Mouse (Mus musculus) limb, embryonic 15.5 days (tissue): ENCODE measurements around the gene Diaph2. TPM values are rescaled to one million over a fixed set of nuclear protein-coding genes. Genes with fewer than 3 reads are reported as not detected.
"Not testable (repeated sequence)": the region's sequence is repeated elsewhere in the genome, so short reads cannot be mapped to it uniquely, and the experiment has no call there.

Experiments used
- ATAC-seq: fragments of 200-750 bp; cut with Nextera tagmentation; 2 replicates; pipeline ENCODE4 v1.8.0; 2017; ENCODE audit warnings: low read depth, moderate TSS enrichment; ENCODE audit not compliant: insufficient number of reproducible peaks, low FRiP score, low TSS enrichment
- H3K27ac ChIP-seq: fragments of 300-500 bp; sonication (generic); 2 replicates; pipeline ENCODE4 v1.5.1; 2015; ENCODE audit warnings: moderate library complexity, mild to moderate bottlenecking, inconsistent platforms
- H3K27me3 ChIP-seq: fragments of 300-500 bp; sonication (generic); 2 replicates; pipeline ENCODE4 v1.6.1; 2015; ENCODE audit warnings: inconsistent platforms
- H3K36me3 ChIP-seq: fragments of 300-500 bp; sonication (generic); 2 replicates; pipeline ENCODE4 v1.6.1; 2015; ENCODE audit warnings: inconsistent platforms
- H3K4me1 ChIP-seq: fragments of 300-500 bp; sonication (generic); 2 replicates; pipeline ENCODE4 v1.6.1; 2015; ENCODE audit warnings: inconsistent platforms
- H3K4me2 ChIP-seq: fragments of 300-500 bp; sonication (generic); 2 replicates; pipeline ENCODE4 v1.6.1; 2015; ENCODE audit warnings: mild to moderate bottlenecking, inconsistent platforms
- H3K4me3 ChIP-seq: fragments of 300-500 bp; sonication (generic); 2 replicates; pipeline ENCODE4 v1.5.1; 2015; ENCODE audit warnings: mild to moderate bottlenecking, inconsistent platforms
- H3K9ac ChIP-seq: fragments of 300-500 bp; sonication (generic); 2 replicates; pipeline ENCODE4 v1.6.1; 2015; ENCODE audit warnings: inconsistent platforms
- H3K9me3 ChIP-seq: fragments of 300-500 bp; sonication (generic); 2 replicates; pipeline ENCODE4 v1.6.1; 2016; ENCODE audit warnings: inconsistent platforms
- WGBS: fragments of 180-500 bp; shearing (Covaris S2); methylation state at CpG from one replicate; pipeline ENCODE4 v1.1.7; 2015; 5-methylcytosine and 5-hydroxymethylcytosine counted together
- polyA plus RNA-seq: library from polyadenylated mRNA; unstranded; fragments of >200 nt; fragmentation: Nextera tagmentation; extraction: Ambion mirVana; gene quantifications from 2 replicates; pipeline ENCODE4 v1.2.1, GENCODE M21; 2015

The Diaph2 gene
- polyA plus RNA-seq, 1 experiment from 2014 or later = 5.6 TPM

DNA sequence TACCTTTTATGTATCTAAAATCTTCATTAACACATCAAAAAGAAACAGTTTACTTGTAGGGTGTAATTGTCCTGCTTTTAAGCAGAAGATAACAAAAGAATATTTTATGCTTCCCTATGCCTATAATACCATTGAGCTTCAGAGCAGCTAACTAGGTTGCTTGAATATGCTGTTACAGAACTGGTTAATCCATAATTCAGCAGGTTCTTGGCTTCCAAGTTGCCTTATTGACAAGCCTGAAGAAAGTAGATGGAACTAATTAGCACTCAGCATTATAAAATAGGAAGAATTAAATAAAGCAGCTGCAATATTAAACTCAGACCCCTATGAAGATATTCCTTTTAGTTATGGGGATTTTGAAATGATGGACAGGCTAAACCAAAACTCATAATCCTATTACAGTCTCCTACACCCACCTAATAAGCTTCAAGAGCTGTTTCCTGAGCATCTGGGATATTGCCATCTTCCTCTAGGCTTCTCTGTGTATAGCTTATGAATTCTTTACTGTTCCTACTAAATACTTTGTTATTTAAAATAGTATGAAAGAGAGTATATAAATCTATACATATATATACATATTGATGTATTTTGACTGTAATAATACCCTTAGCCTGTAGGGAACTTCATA is 601.4 kb downstream of the Diaph2 start:
- no peaks in the 10 kb centered on the region for H3K27me3 ChIP-seq
- H3K4me1 ChIP-seq = no peaks in the 10 kb centered on the region

GRCm38 (mm10) chrX:130351480-130351879 is 601.9 kb downstream of the Diaph2 start:
- no peaks in the 10 kb centered on the region for H3K9me3 ChIP-seq
- WGBS = 61% methylated on average over 7 of the region's 7 CpGs
- no peaks in the 10 kb centered on the region for H3K4me1 ChIP-seq
- H3K36me3 ChIP-seq = no peaks in the 10 kb centered on the region
- H3K27me3 ChIP-seq = no peaks in the 10 kb centered on the region
- H3K4me2 ChIP-seq = no peak overlapping the region
- ATAC-seq = no peak
- no peak overlapping the region for H3K9ac ChIP-seq
- H3K27ac ChIP-seq = no peak overlapping the region
- no peak overlapping the region for H3K4me3 ChIP-seq

More for the DNA sequence above, 601.4 kb downstream of the Diaph2 start:
- H3K36me3 ChIP-seq = no peaks in the 10 kb centered on the region
- no peaks in the 10 kb centered on the region for H3K9me3 ChIP-seq
- H3K4me2 ChIP-seq = no peak overlapping the region
- H3K4me3 ChIP-seq = no peak overlapping the region
- ATAC-seq = no peak
- no peak overlapping the region for H3K27ac ChIP-seq
- H3K9ac ChIP-seq = no peak overlapping the region

DNA sequence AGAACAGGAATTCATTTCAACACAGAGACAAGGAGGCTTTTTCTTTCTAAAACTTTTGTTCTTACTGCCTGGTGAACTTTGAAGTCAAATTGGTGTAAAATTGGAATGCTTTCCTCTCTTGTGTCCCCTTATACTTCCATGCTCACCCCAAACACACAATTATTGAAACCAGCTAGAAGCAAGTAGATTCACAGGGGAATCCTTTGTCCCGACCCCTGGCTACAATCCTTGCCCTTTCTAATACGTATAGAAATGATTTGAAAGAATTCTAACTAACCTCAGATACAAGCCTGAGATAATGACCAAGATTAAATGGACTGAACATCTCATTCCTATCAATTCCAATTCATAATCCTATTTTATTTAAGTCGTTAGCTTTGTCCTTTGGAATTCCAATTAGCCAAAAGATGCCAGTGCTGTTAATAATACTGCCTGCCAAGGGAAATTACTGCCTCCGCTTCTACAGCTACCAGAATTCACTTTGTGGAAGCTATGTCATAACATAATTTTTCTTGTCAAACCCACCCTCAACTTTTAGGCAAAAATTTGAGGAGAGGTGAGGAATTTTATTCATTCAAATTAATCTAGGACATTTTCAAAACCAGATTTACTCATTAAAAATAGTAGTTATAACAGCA is 644.1 kb downstream of the Diaph2 start:
- no peak overlapping the region for H3K4me3 ChIP-seq
- no peak overlapping the region for H3K27ac ChIP-seq
- H3K27me3 ChIP-seq = no peaks in the 10 kb centered on the region
- H3K36me3 ChIP-seq = no peaks in the 10 kb centered on the region
- no peak overlapping the region for H3K9ac ChIP-seq
- no peak overlapping the region for H3K4me2 ChIP-seq
- no peak for ATAC-seq
- no peaks in the 10 kb centered on the region for H3K4me1 ChIP-seq
- WGBS = 63% methylated on average over 4 of the region's 4 CpGs
- no peaks in the 10 kb centered on the region for H3K9me3 ChIP-seq

GRCm38 (mm10) chrX:130403214-130403613 is 653.7 kb downstream of the Diaph2 start:
- Histone ChIP-seq H3K27ac (no peak overlapping the region), H3K4me1 (no peaks in the 10 kb centered on the region), H3K27me3 (no peaks in the 10 kb centered on the region), H3K9ac (no peak overlapping the region), H3K4me2 (no peak overlapping the region), H3K36me3 (no peaks in the 10 kb centered on the region), H3K4me3 (no peak overlapping the region), H3K9me3 (no peaks in the 10 kb centered on the region)
- 37% methylated on average over 3 of the region's 3 CpGs for WGBS
- no peak for ATAC-seq

DNA sequence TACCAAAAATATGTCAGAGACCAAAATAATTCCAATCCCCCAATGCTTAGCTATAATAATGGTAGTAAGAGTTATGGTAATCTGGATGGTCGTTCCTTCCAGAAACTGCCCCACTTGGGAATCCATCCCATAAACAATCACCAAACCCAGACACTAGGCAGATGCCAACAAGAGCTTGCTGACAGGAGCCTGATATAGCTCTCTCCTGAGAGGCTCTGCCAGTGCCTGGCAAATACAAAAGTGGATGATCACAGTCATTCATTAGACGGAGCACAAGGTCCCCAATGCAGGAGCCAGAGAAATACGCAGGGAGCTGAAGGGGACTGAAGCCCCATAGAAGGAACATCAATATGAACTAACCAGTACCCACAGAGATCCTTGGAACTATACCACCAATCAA is 657.9 kb downstream of the Diaph2 start:
- not testable (repeated sequence) for H3K4me1 ChIP-seq, H3K36me3 ChIP-seq, H3K27me3 ChIP-seq, H3K9ac ChIP-seq, H3K9me3 ChIP-seq, H3K4me2 ChIP-seq, H3K4me3 ChIP-seq, ATAC-seq, H3K27ac ChIP-seq
- WGBS = 88% methylated on average over 3 of the region's 3 CpGs

DNA sequence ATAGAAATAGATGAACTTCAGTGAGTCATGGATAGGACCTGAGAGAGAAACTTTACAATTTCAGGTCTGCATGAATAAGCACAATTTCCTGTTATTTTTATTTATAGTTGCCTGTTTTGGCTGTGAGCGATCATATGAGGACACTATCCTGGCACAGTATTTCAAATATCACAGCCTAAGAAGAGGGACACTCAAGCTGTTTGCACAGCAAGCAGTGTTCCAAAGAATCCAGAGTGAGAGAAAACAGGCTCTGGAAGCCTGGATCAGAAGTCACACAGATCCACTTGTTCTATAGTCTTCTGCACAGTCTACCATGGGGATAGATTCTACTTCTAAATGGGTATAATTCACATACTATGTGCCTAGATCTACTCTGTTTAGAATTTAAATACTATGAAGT is 659.4 kb downstream of the Diaph2 start:
- Histone ChIP-seq H3K9ac (no peak overlapping the region), H3K4me1 (no peaks in the 10 kb centered on the region), H3K27me3 (no peaks in the 10 kb centered on the region), H3K36me3 (no peaks in the 10 kb centered on the region), H3K9me3 (no peaks in the 10 kb centered on the region), H3K4me3 (no peak overlapping the region), H3K4me2 (no peak overlapping the region), H3K27ac (no peak overlapping the region)
- 82% methylated on average over 1 of the region's 1 CpGs for WGBS
- ATAC-seq = no peak

DNA sequence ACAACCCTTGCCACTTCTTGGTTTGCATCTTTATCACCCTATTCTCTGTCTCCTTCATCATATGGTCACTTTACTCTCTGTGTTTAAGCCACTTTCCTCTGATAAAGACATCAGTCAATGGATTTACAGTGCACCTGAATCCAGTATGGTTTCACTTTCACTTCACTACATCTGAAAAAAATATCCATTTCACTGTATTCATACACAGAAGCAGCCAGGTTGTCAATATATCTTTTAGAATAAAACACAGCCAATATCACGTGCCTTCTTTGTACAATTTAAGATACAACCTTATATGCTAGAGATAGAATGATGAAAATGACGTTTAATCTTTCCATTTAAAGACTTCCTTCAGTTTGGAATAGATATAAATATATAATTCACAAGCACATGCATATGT is 673.6 kb downstream of the Diaph2 start:
- H3K4me3 ChIP-seq = no peak overlapping the region
- no peak for ATAC-seq
- 78% methylated on average over 2 of the region's 2 CpGs for WGBS
- H3K27me3 ChIP-seq = no peaks in the 10 kb centered on the region
- H3K27ac ChIP-seq = no peak overlapping the region
- no peaks in the 10 kb centered on the region for H3K36me3 ChIP-seq
- H3K9ac ChIP-seq = no peak overlapping the region
- no peak overlapping the region for H3K4me2 ChIP-seq
- no peaks in the 10 kb centered on the region for H3K4me1 ChIP-seq
- no peaks in the 10 kb centered on the region for H3K9me3 ChIP-seq

- Histone ChIP-seq H3K4me1 (no peaks in the 10 kb centered on the region), H3K4me3 (no peak overlapping the region), H3K36me3 (no peaks in the 10 kb centered on the region), H3K27me3 (no peaks in the 10 kb centered on the region), H3K9me3 (no peaks in the 10 kb centered on the region), H3K27ac (no peak overlapping the region), H3K4me2 (no peak overlapping the region), H3K9ac (no peak overlapping the region)
- WGBS = 67% methylated on average over 4 of the region's 4 CpGs
- no peak for ATAC-seq
These were observed 702.4 kb downstream of the Diaph2 start for GRCm38 (mm10) chrX:130451822-130452487.

DNA sequence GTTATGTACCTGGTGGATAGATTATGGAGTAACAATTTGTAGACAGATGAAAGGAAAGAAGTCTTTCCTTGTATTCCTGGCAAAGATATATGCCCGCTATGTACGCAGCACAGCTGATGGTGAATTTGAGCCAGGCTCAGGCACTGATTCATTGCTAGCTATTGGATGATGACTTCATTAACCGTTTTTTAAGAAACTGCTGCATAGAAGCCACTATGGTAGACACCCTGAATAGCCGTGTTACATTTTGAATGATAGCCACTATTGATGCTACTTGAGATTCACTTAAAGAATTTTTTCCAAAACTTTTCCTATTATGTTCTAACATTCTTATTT is 702.9 kb downstream of the Diaph2 start:
- Histone ChIP-seq H3K4me2 (no peak overlapping the region), H3K36me3 (no peaks in the 10 kb centered on the region), H3K27ac (no peak overlapping the region), H3K9ac (no peak overlapping the region), H3K27me3 (no peaks in the 10 kb centered on the region), H3K9me3 (no peaks in the 10 kb centered on the region), H3K4me3 (no peak overlapping the region), H3K4me1 (no peaks in the 10 kb centered on the region)
- 87% methylated on average over 4 of the region's 4 CpGs for WGBS
- ATAC-seq = no peak

DNA sequence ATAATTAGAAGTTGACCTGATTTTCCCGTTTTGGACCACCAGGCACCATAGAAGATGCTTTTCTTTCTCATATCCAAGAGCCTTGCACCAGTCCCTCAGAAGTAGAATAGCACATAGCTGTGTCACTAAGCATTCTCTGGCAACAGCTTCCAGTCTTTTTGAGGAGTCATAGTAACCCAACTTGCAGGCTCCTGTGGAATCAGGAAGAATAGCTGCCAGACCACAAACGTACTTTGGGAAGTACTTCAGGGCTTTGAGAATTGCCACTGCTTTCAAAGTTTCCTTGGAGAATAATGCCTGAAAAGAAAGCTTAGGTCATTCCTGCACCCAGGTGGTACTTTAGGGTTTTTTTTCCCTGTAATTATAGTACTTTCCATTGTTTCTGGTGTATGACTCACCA is 723.6 kb downstream of the Diaph2 start:
- Histone ChIP-seq H3K36me3 (no peaks in the 10 kb centered on the region), H3K4me3 (no peak overlapping the region), H3K4me1 (no peaks in the 10 kb centered on the region), H3K27me3 (no peaks in the 10 kb centered on the region), H3K27ac (no peak overlapping the region), H3K4me2 (no peak overlapping the region), H3K9me3 (no peaks in the 10 kb centered on the region), H3K9ac (no peak overlapping the region)
- ATAC-seq = no peak
- WGBS = 28% methylated on average over 2 of the region's 2 CpGs

DNA sequence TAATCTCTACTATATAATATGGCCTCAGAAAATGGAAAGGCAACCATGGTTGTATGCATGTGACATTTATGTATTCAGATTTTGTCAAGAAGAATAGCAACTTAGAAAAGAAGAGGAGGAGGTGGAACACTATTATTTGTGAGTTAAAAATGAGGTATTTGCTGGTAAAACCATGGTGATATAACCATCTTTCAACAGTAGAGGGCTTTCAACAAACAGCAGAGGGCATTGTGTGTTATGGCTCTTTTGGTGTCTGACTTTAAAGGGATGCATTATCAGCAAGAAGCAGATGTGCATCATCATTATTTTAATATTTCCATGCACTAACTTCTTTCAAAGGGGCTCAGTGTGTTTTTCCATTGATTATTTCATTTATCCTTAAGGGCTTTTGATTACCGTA is 731.3 kb downstream of the Diaph2 start:
- Histone ChIP-seq H3K4me3 (no peak overlapping the region), H3K4me1 (no peaks in the 10 kb centered on the region), H3K9me3 (no peaks in the 10 kb centered on the region), H3K9ac (no peak overlapping the region), H3K27me3 (no peaks in the 10 kb centered on the region), H3K36me3 (no peaks in the 10 kb centered on the region), H3K27ac (no peak overlapping the region), H3K4me2 (no peak overlapping the region)
- 95% methylated on average over 1 of the region's 1 CpGs for WGBS
- no peak for ATAC-seq

GRCm38 (mm10) chrX:130502680-130503464 is 753.3 kb downstream of the Diaph2 start:
- Histone ChIP-seq H3K9me3 (no peaks in the 10 kb centered on the region), H3K4me3 (no peak overlapping the region), H3K4me1 (no peaks in the 10 kb centered on the region), H3K36me3 (no peaks in the 10 kb centered on the region), H3K27ac (no peak overlapping the region), H3K4me2 (no peak overlapping the region), H3K27me3 (0 out of 2 replicates have a peak, but pooled peaks cover 6% of the 10 kb centered on the region), H3K9ac (no peak overlapping the region)
- no peak for ATAC-seq
- WGBS = 59% methylated on average over 12 of the region's 12 CpGs
